Mouse (Mus musculus) midbrain, embryonic 16.5 days (tissue): ENCODE measurements around the gene Fbxl14. TPM values are rescaled to one million over a fixed set of nuclear protein-coding genes. Genes with fewer than 3 reads are reported as not detected.

Experiments used
- ATAC-seq: fragments of 200-750 bp; cut with Nextera tagmentation; 2 replicates; pipeline ENCODE4 v1.8.0; 2017; ENCODE audit warnings: moderate TSS enrichment
- H3K27ac ChIP-seq: fragments of 300-500 bp; sonication (generic); 2 replicates; pipeline ENCODE4 v1.5.1; 2014; ENCODE audit warnings: mild to moderate bottlenecking, low read length, mixed read lengths
- H3K27me3 ChIP-seq: fragments of 300-500 bp; sonication (generic); 2 replicates; pipeline ENCODE4 v1.6.1; 2014; ENCODE audit warnings: low read depth, low read length, mixed read lengths; ENCODE audit not compliant: control insufficient read depth, insufficient read depth
- H3K36me3 ChIP-seq: fragments of 300-500 bp; sonication (generic); 2 replicates; pipeline ENCODE4 v1.6.1; 2014; ENCODE audit warnings: mild to moderate bottlenecking, low read length, moderate library complexity, mixed read lengths; ENCODE audit not compliant: control insufficient read depth, insufficient read depth
- H3K4me1 ChIP-seq: fragments of 300-500 bp; sonication (generic); 2 replicates; pipeline ENCODE4 v1.6.1; 2014; ENCODE audit warnings: mild to moderate bottlenecking, low read length, mixed read lengths; ENCODE audit not compliant: control insufficient read depth, insufficient read depth
- H3K4me2 ChIP-seq: fragments of 300-500 bp; sonication (generic); 2 replicates; pipeline ENCODE4 v1.6.1; 2014; ENCODE audit warnings: mild to moderate bottlenecking, low read length, mixed read lengths
- H3K4me3 ChIP-seq: fragments of 300-500 bp; sonication (generic); 2 replicates; pipeline ENCODE4 v1.5.1; 2014; ENCODE audit warnings: low read depth, mild to moderate bottlenecking, low read length, moderate library complexity, mixed read lengths
- H3K9ac ChIP-seq: fragments of 300-500 bp; sonication (generic); 2 replicates; pipeline ENCODE4 v1.6.1; 2014; ENCODE audit warnings: low read depth, low read length, mixed read lengths
- H3K9me3 ChIP-seq: fragments of 300-500 bp; sonication (generic); replicated peaks from 2 replicates; pipeline ENCODE4 v1.6.1; 2014; ENCODE audit warnings: mild to moderate bottlenecking, low read length, mixed read lengths; ENCODE audit not compliant: control insufficient read depth, poor library complexity, severe bottlenecking
- WGBS: fragments of 180-500 bp; shearing (Covaris S2); extraction: QIAGEN DNeasy Blood & Tissue Kit; methylation state at CpG from one replicate; pipeline ENCODE4 v1.1.7; 2014; 5-methylcytosine and 5-hydroxymethylcytosine counted together
- polyA plus RNA-seq: library from polyadenylated mRNA; unstranded; fragments of >200 nt; fragmentation: Nextera tagmentation; extraction: Ambion mirVana; gene quantifications from 2 replicates; pipeline ENCODE4 v1.2.1, GENCODE M21; 2015

Fbxl14 gene
- polyA plus RNA-seq, 1 experiment from 2014 or later, result 2.0 TPM

- H3K4me1 ChIP-seq, result no peaks in the 10 kb centered on the region
- no peaks in the 10 kb centered on the region for H3K27me3 ChIP-seq
- H3K9ac ChIP-seq, result no peak overlapping the region
- no peak overlapping the region for H3K4me3 ChIP-seq
- no peak overlapping the region for H3K4me2 ChIP-seq
- ATAC-seq, result no peak
- no peak overlapping the region for H3K27ac ChIP-seq
- WGBS, result 91% methylated on average over 8 of the region's 8 CpGs
- H3K9me3 ChIP-seq, result no peaks in the 10 kb centered on the region
- no peaks in the 10 kb centered on the region for H3K36me3 ChIP-seq
These were observed 25.3 kb downstream of the Fbxl14 start for GRCm38 (mm10) chr6:119504756-119505155.

- no peaks in the 10 kb centered on the region for H3K36me3 ChIP-seq
- no peak for ATAC-seq
- H3K9ac ChIP-seq, result no peak overlapping the region
- H3K9me3 ChIP-seq, result no peaks in the 10 kb centered on the region
- H3K27ac ChIP-seq, result no peak overlapping the region
- H3K4me1 ChIP-seq, result no peaks in the 10 kb centered on the region
- no peak overlapping the region for H3K4me2 ChIP-seq
- 65% methylated on average over 9 of the region's 9 CpGs for WGBS
- H3K27me3 ChIP-seq, result no peaks in the 10 kb centered on the region
- H3K4me3 ChIP-seq, result no peak overlapping the region
These were observed 26.2 kb downstream of the Fbxl14 start for GRCm38 (mm10) chr6:119505525-119506225.

- H3K27ac ChIP-seq, result no peak overlapping the region
- WGBS, result 96% methylated on average over 6 of the region's 6 CpGs
- no peaks in the 10 kb centered on the region for H3K4me1 ChIP-seq
- no peak overlapping the region for H3K9ac ChIP-seq
- H3K9me3 ChIP-seq, result no peaks in the 10 kb centered on the region
- H3K27me3 ChIP-seq, result no peaks in the 10 kb centered on the region
- ATAC-seq, result no peak
- H3K4me3 ChIP-seq, result no peak overlapping the region
- H3K4me2 ChIP-seq, result no peak overlapping the region
- H3K36me3 ChIP-seq, result no peaks in the 10 kb centered on the region
These were observed 28.8 kb downstream of the Fbxl14 start for GRCm38 (mm10) chr6:119508221-119508620.

- WGBS, result 88% methylated on average over 10 of the region's 10 CpGs
- peaks cover 2% of the 10 kb centered on the region; the same call in 1 of the 2 replicates for H3K4me1 ChIP-seq
- ATAC-seq, result no peak
- H3K9me3 ChIP-seq, result no peaks in the 10 kb centered on the region
- no peak overlapping the region for H3K27ac ChIP-seq
- H3K4me2 ChIP-seq, result no peak overlapping the region
- H3K4me3 ChIP-seq, result no peak overlapping the region
- no peaks in the 10 kb centered on the region for H3K36me3 ChIP-seq
- H3K27me3 ChIP-seq, result no peaks in the 10 kb centered on the region
- H3K9ac ChIP-seq, result no peak overlapping the region
These were observed 29.3 kb downstream of the Fbxl14 start for GRCm38 (mm10) chr6:119508634-119509375.

- H3K4me1 ChIP-seq, result peaks cover 2% of the 10 kb centered on the region; the same call in 1 of the 2 replicates
- 94% methylated on average over 13 of the region's 13 CpGs for WGBS
- no peak for ATAC-seq
- H3K9me3 ChIP-seq, result no peaks in the 10 kb centered on the region
- H3K36me3 ChIP-seq, result no peaks in the 10 kb centered on the region
- no peak overlapping the region for H3K9ac ChIP-seq
- H3K27ac ChIP-seq, result no peak overlapping the region
- H3K27me3 ChIP-seq, result no peaks in the 10 kb centered on the region
- H3K4me3 ChIP-seq, result no peak overlapping the region
- no peak overlapping the region for H3K4me2 ChIP-seq
These were observed 30.1 kb downstream of the Fbxl14 start for GRCm38 (mm10) chr6:119509437-119510037.

GRCm38 (mm10) chr6:119512701-119513100, 33.2 kb downstream of the Fbxl14 start:
- Histone ChIP-seq H3K4me2 (no peak overlapping the region), H3K27ac (no peak overlapping the region), H3K4me3 (no peak overlapping the region), H3K9me3 (no peaks in the 10 kb centered on the region), H3K27me3 (no peaks in the 10 kb centered on the region), H3K36me3 (no peaks in the 10 kb centered on the region), H3K9ac (no peak overlapping the region), H3K4me1 (peaks cover 2% of the 10 kb centered on the region; the same call in 1 of the 2 replicates)
- 90% methylated on average over 11 of the region's 11 CpGs for WGBS
- ATAC-seq, result no peak

GRCm38 (mm10) chr6:119513452-119513851, 34.0 kb downstream of the Fbxl14 start:
- Histone ChIP-seq H3K9ac (no peak overlapping the region), H3K27me3 (no peaks in the 10 kb centered on the region), H3K4me2 (no peak overlapping the region), H3K9me3 (no peaks in the 10 kb centered on the region), H3K4me1 (peaks cover 2% of the 10 kb centered on the region; the same call in 1 of the 2 replicates), H3K4me3 (no peak overlapping the region), H3K36me3 (no peaks in the 10 kb centered on the region), H3K27ac (no peak overlapping the region)
- no peak for ATAC-seq
- WGBS, result 89% methylated on average over 5 of the region's 5 CpGs

GRCm38 (mm10) chr6:119514085-119514484, 34.6 kb downstream of the Fbxl14 start:
- Histone ChIP-seq H3K36me3 (no peaks in the 10 kb centered on the region), H3K27me3 (no peaks in the 10 kb centered on the region), H3K4me1 (peaks cover 2% of the 10 kb centered on the region; the same call in 1 of the 2 replicates), H3K9ac (no peak overlapping the region), H3K4me3 (no peak overlapping the region), H3K9me3 (no peaks in the 10 kb centered on the region), H3K27ac (no peak overlapping the region), H3K4me2 (no peak overlapping the region)
- ATAC-seq, result no peak
- 66% methylated on average over 7 of the region's 7 CpGs for WGBS

GRCm38 (mm10) chr6:119520731-119521130, 41.3 kb downstream of the Fbxl14 start:
- no peaks in the 10 kb centered on the region; the same call in 1 of the 2 replicates for H3K9me3 ChIP-seq
- H3K36me3 ChIP-seq, result no peaks in the 10 kb centered on the region
- WGBS, result 25% methylated on average over 9 of the region's 9 CpGs
- H3K4me2 ChIP-seq, result no peak overlapping the region
- H3K27ac ChIP-seq, result no peak overlapping the region
- no peak for ATAC-seq
- H3K9ac ChIP-seq, result no peak overlapping the region
- no peaks in the 10 kb centered on the region for H3K27me3 ChIP-seq
- H3K4me1 ChIP-seq, result no peaks in the 10 kb centered on the region
- H3K4me3 ChIP-seq, result no peak overlapping the region
